Mouse (Mus musculus) embryo, embryonic 10.5 days (tissue): ENCODE data around the gene Gm10135.
"Not testable (repeated sequence)": the region's sequence is repeated elsewhere in the genome, so short reads cannot be mapped to it uniquely, and the experiment has no call there.

Experiments
- DNase-seq: peaks from one replicate; pipeline ENCODE4 v3.0.0-alpha.2; 2015; ENCODE audit warnings: low spot score

Gene Gm10135

DNA sequence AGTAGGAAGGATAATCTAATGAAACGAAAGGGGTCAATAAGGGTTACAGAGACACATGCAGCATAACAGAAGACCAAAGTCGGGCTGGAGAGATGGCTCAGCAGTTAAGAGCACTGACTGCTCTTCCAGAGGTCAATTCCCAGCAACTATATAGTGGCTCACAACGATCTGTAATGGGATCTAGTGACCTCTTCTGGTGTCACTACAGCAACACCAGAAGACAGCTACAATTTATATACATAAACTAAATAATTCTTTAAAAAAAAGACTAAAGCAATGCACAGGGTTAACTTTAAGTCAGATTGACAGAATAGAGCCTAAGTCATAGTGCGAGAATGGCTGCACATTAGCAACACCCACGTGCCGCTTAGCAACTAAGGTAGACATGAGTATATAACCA, 14.4 kb downstream of the Gm10135 start:
- no peak for DNase-seq

DNA sequence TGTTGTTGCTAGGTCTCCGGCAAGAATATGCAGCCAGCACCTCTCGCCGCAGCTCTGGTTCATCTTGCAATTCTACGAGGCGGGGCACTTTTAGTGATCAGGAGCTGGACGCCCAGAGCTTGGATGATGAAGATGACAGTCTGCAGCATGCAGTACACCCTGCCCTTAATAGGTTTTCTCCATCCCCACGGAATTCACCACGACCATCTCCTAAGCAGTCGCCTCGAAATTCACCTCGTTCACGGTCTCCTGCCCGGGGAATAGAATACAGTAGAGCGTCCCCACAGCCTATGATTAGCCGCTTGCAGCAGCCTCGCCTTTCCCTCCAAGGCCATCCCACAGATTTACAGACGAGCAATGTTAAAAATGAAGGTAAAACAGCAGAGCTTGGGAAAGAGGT, 17.2 kb downstream of the Gm10135 start:
- DNase-seq, result no peak

DNA sequence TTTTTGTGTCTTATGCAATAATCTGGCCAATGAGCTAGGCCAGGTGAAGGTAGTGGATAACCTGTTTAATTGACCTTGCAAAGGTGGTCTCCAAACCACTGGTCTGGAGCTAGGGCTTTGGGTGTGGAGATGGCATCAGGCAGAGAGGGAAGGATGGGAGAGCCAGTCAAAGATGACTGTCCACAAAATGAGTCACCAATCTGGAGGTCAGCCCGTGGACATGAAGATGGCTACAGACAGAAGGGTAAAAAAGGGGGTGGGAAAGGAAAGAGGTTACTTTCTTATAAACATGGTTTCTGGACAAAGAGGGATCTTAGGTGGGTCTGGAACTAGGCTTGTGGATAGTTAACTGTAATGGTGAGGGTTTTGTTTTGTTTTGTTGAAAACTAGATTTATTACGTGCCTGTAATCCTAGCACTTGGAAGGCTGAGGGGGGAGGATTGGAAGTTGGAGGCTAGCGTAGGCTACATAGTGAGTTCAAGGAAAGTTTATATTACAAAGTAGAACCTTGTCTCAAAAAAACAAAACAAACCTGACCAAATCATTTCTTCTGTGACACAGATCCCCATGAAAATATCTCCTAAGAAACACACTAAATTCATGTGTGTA, 20.4 kb downstream of the Gm10135 start:
- no peak for DNase-seq

DNA sequence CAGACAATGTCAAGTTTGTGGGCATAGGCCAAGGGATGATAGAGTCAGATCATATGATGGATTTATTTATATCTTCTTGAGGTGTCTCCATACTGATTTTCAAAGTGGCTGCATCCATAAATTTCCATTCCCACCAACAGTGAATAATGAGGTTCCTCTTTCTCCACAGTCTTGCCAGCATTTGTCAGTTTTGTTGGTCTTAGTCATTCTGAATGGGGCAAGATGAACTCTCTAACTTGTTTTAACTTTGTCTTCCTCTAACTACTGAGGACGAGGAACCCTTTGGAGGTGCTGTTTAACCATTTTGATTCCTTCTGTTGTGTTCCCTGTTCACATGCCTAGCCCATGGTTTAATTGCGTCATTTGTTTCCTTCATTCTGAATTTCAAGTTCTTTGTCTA, 24.2 kb downstream of the Gm10135 start:
- DNase-seq, result no peak

DNA sequence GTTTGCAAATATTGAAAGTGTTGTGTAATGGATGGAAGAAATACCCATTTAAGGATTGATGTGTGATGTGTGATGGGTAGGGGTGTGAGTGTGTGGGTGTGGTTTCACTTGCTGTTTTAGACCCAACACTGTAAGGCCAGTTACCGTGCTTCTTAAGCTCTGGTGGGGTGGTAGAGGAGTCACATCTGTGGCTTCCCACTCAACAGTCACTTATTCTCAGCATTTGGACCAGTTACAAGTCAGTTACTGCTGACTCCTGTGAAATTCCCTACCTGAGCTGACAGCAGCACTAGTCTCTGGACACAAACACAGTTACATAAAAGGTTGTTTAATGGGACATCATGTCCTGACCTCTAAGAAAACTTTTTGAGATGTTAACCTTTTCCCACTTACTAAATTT, 26.4 kb downstream of the Gm10135 start:
- DNase-seq, result no peak

DNA sequence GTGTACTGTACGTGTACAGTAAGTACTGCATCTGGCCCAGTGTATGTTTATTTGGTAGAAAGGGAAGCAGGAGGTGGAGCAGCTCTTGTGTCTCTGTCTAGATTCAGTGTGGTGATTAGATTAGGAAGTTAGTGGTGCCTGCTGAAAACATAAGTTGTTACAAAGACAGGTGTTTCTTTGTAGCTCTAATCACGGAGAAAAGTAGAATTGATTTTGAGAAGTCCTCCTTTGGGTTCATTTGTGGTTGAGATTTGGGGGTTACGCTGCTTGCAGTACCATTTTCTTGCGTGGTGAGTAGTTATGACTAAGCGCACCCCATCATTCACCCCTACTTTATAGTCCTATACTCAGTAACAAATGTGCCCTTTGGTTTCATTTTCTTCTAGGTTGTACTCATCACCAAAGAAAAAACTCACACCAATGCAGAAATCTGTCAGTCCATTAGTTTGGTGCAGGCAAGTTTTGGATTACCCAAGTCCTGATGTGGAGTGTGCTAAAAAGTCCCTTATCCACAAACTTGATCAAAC, 33.5 kb downstream of the Gm10135 start:
- DNase-seq, result no peak

DNA sequence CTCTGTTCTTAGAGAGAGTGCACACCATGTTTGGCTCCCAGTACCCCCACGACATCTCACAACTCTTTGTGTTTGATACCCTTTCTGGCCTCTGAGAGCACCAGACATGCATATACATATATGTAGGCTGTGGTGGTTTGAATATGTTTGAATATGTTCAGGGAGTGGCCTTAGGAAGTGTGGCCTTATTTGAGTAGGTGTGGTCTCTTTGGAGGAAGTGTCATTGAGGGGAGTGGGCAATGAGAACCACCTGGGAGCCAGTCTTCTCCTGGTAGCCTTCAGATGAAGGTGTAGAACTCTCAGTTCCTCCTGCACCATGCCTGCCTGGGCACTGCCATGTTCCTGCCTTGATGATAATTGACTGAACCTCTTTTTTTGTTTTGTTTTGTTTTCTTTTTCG, 35.2 kb downstream of the Gm10135 start:
- DNase-seq, result no peak

DNA sequence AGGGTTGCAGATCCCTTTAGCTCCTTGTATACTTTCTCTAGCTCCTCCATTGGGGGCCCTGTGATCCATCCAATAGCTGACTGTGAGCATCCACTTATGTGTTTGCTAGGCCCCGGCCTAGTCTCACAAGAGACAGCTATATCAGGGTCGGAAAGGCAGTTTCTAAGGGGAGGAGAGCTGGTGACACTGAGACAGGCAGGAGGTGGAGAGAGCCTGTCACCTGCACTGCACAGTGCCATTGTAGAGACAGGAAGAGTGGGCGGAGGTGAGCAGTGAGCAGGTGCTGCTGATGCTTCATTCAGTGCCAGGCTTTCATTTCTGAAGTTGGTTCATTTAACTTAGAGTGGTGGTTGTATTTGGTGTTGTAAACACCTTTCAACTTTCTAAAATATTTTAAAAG, 36.1 kb downstream of the Gm10135 start:
- not testable (repeated sequence) for DNase-seq

DNA sequence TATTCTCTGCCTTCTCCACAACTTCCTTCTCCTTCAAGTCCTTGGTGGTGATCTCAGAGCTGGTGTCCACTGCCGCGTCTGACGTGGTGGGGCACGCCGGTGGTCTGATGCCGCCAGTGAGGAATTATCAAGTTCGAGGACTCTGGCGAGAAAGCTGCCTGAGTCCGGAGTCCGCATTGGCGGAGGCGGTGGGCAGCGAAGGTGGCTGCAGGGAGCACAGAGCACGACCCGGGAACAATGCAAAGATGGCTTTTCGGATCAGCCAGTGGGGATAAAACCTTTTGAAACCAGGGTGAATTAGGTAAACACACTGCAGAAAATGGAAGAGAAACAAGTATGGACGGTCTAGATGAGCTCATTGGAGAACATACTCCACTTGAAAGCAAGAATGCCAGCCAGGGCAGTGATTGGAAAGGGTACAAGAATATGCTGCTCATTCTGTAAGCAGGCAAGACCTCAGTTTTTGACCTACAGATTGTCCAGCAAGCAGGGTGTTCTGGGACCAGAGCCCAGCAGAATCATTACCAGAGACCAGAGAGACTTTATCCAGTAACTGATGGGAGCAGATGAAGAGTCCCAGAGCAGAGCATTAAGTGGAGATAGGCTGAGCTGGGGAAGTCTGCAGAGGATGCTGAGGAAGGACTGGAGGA, 41.4 kb downstream of the Gm10135 start:
- DNase-seq, result no peak

DNA sequence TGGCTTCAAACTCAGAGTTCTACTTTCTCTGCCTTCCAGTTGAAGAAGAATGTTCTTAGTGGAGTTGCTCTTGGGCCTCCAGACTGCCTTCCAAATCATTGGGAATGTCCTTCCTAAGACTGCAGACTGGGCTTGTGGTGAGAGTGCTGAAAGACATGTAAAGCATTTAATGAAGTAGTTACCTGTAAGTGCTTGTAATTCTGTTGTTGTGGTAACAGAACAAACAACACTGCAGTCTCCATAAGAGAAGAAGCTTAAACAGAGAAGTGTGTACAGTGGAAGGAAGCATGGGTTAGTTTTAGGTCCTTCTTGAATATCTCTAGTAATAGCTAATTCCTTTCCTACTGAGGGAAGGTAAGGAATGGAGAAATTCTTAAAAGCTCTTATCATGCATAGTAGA, 47.4 kb downstream of the Gm10135 start:
- no peak for DNase-seq

DNA sequence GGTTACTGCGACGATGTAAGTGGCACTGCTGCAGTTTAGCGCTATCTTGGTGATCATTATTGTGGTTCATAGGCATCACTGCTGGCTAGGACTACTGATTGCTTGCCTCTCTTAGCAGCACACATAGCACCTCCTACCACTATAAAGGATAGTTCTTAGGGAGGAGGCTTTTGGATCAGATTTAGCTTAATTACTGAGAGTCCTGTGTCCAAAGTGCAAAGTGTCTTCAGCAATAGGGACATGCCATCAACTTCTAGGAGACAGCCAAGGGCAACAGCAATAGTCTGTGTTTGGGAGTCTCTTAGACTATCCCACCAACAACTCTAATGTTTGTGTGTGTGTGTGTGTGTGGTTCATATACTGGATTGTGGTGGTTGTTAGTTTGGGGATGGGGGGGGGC, 51.7 kb downstream of the Gm10135 start:
- DNase-seq, result no peak

DNA sequence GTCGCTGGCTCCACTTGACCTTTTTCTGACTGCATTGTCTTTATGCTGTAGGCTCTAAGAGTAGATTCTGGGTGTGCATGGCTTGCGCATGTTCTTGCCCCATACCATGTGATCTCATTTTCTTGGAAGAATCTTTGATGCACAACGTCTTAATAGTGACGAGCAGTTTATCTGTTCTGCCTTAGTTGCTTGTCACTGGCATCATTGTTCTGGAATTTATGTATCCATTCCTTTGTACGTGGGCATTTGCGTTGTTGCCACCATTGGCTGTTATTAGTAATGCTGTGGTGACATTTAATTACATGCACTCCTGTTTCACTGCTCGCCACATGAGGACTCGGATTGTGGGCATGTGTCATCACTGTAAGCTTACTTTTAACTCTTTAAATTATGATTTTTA, 53.3 kb downstream of the Gm10135 start:
- no peak for DNase-seq

DNA sequence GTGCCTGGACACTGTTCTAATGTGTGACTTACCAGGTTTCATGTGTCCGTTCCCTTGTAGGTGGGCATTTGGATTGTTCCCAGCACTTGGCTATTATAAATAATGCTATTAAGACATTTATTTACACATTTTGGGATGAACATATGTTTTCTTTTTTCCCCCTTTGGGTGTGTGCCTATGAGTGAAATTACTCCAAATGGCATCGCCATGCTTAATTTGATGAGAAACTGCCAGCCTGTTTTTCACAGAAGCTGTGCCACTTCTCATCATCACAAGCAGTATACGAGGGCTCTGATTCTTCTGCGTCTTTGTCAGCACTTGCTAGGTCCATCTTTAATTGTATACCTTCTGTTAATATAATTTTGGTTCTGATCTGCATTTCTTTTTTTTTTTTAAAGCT, 54.1 kb downstream of the Gm10135 start:
- DNase-seq, result no peak

DNA sequence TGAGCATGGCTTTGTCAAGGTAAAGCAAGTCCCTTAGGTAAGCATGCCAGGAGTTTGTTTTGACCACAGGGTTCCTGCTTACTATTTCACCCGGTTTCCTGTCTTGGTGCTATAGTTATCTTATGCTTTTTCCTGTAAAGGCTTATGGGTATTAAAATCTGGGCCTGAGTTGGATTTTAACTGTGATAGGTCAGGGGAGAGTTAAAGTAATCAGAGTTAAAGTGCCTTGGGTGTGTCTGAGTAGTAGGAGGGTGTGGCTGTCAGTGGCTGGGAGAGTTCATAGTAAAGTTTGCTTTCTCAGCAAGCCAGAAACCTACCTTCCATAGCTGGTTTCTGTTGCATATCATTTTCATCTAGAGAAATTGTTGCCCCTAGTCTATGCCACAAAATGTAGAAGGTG, 57.7 kb downstream of the Gm10135 start:
- DNase-seq, result no peak

DNA sequence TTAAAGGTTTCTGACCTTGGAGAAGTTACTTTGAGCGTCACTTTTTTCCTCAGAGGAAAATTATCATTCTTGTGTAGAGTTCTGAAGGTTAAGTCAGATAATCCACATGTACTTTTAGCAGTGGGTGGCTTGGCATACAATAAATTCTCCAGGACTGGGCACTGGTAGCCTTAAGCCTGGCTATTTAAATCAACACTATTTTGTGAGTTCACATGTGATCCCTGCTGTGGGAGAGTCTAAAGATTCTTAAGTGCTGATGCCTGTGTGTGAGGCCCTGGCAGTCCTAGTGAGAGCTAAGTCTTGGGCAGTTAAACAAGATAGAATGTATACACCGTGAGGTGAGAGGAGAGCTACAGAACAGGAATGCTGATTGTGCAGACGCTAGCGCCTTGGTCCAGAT, 58.5 kb downstream of the Gm10135 start:
- DNase-seq, result peak; percentile 34
